Mouse (Mus musculus) cerebellum, postnatal 14 days (tissue): Measurements from ENCODE around the gene Taf1a.

Source experiments
- DNase-seq, 2 experiments: peaks; one replicate each; pipeline ENCODE4 v3.0.0; 2021; ENCODE audit warnings: mixed read lengths in 2 of 2

The Taf1a gene

GRCm38 (mm10) chr1:183414081-183414727 lies 25.4 kb downstream of the Taf1a start:
- no peak for DNase-seq

GRCm38 (mm10) chr1:183417873-183418272 lies 29.1 kb downstream of the Taf1a start, which contains the start of gene Hhipl2:
TSS of gene Hhipl2 (plus strand) at chr1:183418215.
- peak in 1 of 2 experiments; percentile 17 for DNase-seq

DNA sequence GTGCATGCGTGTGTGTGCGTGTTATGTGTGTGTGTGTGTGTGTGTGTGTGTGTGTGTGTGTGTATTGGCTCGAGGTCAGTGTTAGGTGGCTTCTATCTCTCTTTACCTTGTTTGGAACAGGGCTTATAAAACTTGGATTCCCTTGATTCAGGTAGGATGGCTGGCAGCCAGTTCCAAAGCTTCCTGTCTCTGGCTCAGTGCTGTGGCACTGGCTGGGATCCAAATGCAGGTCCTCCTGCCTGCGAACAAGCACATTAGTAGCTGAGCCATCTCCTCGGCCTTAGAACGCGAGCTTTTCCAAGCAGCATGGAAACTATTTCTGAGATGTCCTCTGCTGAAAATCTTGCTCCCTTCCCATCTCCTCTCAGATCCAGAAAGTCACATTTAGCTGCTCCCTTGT lies 31.0 kb downstream of the Taf1a start:
- peak; percentile 59 to 61 for DNase-seq

DNA sequence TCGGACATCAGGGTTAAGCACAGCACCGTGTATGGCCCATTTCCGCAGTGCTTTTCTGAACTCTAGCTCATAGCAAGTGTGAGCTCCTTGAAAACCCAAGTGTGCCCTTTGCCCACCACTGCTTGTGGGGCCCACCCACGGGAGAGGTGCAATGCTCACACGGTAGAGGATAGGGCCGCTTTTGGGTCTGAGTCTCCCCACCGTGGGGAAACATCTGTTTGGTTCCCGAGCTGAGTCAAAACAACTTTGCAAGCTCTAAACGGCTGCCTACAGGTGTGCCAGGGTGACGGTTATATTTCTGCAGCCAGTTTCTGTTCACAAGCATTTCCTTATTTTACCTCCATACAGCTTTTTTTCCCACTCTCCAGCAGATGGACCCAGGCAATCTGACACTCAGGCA lies 31.5 kb downstream of the Taf1a start:
- no peak for DNase-seq

DNA sequence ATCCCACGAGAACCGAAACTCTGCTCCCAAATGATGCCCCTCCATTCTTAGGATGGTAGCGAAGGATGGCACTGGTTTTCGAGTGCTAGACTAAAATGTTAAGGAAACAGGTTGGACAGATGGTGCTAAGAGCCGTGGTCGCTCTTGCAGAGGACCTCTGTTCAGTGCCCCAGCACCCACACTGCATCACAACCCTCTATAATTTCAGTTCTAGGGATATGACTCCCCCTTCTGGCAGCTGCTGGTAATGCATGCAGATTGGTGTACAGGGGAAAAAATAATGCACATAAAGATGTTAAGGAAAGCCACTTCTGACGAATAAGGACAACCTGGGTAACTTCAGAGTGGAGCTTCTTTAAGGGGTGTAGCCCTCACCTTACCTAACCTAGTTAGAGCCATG lies 35.3 kb downstream of the Taf1a start:
- DNase-seq: no peak

- DNase-seq: no peak
These were observed 46.1 kb downstream of the Taf1a start for GRCm38 (mm10) chr1:183434918-183435317.

- peak; percentile 83 to 87 for DNase-seq
These were observed 50.3 kb downstream of the Taf1a start for GRCm38 (mm10) chr1:183439036-183439435.

DNA sequence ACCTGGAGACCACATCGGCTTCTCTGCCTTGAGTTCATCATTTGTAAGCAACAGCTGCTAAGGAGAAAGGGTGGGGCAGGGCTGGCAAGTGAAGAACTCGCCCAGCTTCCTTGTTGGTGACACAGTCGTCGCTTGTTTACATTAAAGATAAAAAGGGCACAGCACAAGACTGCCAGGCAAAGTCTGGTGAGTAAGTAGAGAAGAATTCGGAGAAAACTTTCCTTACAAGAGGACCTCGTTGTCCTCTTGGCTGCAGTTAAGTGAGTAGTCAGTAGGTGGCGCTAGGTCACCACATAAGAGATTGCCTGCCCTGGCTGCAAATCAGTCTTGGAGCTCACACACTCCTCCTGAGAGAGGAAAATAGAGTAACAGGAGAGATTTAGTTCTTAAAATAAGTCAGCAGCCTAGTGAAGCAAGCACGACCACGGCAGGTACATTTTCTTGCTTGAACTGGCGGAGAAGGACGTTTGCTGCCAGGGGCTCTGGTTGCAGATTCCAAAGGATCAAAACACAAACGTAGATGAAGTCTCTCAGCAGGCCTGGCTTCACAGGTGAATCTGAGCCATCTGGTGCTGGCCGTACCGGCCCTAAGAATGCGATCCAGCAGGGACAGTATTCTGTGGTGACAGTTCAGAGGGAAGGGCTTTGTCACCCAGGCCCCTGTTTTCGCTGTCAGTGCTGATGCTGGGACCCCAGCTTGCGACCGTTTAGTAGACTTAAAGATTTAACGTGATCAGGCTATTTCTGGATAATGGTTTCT lies 53.4 kb downstream of the Taf1a start:
- peak; percentile 90 for DNase-seq

GRCm38 (mm10) chr1:183453066-183453465 lies 64.3 kb downstream of the Taf1a start:
- peak; percentile 24 to 47 for DNase-seq
